Mouse (Mus musculus): Measurements from ENCODE around the gene Kif1c. TPM values are rescaled to one million over a fixed set of nuclear protein-coding genes. Genes with fewer than 3 reads are reported as not detected.

The Kif1c gene
- polyA plus RNA-seq, 1 experiment from 2014 or later: 10.2 TPM

DNA sequence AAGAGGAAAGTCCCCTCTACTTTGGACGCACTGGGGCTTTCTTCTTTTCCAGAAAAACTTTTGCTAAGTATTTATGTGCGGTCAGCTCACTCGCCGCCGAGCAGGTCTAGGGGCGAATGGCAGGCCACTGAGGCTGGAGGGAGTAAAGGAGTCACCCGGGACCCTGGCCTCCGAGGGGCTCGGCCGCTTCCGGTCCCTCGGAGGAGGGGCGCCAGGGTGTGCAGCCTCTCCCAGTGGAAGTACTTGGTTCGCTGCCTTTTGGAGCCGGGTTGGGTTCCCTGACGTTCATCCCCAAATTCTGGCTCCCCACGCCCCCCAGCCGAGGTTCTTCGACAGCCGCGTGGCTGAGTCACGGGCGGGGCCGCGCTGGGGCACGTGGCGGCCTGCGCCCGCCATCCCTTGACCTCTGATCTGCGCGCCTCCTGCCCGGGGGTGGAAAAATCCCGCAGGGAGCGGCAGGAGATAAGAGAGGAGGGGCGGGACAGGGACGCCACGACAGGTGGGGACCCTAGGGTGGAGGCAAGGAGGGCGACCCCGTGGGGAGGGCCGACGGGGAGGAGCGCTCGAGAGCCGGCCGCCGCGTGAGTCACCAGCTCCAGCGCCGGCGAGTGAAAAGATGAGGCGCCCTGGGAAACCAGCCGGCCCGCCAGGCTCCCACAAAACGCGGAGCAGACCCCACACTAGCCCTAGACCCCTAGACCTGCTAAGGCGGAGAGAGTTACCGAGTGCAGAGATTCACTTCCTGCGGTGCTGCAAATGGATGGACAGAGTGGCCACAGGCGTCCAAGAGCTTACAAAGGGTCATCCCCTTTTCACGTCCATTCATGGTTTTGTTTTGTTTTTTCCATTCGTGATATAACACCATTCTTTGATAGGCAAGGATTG, 44.5 kb upstream of the Kif1c start:
- H3K36me3 ChIP-seq (ENCODE audit: control insufficient read depth, insufficient read depth, low read length): peaks cover 15% of the 10 kb centered on the region
- DNase-seq (ENCODE audit: low spot score) (peak; percentile 79), ATAC-seq (ENCODE audit: insufficient number of reproducible peaks, low FRiP score, low TSS enrichment, low read depth) (peak; percentile 13; the same call in 1 of the 2 replicates)
- H3K4me2 ChIP-seq (ENCODE audit: low read depth, severe bottlenecking): peak overlapping the region; percentile 96
- H3K27ac ChIP-seq (replicated peaks; ENCODE audit: low read depth, low read length): peak overlapping the region; percentile 97
- H3K9ac ChIP-seq (ENCODE audit: low read length): peak overlapping the region; percentile 98
- peaks cover 34% of the 10 kb centered on the region for H3K4me1 ChIP-seq (ENCODE audit: control insufficient read depth, insufficient read depth, low read length)
- no peaks in the 10 kb centered on the region for H3K9me3 ChIP-seq (ENCODE audit: control insufficient read depth, low read length)
- no peaks in the 10 kb centered on the region for H3K27me3 ChIP-seq (ENCODE audit: control insufficient read depth, insufficient read depth, low read length)
- peak overlapping the region; percentile 100 for H3K4me3 ChIP-seq (ENCODE audit: low read depth, low read length)
- under 1% methylated on average over 61 of the region's 61 CpGs for WGBS

DNA sequence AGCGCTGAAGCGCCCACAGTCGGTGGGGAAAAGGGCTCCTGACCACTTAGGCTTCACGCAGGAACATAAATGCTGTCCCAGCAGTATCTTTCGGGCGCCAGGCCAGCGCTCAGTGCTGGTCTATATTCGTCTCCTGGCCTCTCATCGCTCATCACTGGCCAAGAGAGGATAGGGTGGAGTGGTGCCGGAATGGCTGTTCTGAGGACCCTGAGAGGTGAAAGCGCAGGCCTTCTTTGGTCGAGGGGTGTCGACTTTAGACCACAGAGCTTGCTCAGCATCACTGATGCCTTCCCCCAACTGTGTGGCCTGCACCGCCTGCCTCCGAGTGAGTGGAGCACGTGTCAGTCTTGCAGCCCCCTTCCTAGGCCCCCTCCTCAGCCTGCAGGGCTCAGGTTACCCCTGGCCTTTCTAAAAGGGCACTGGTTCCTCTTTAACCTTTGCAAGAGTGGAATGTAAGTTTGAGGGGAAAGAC, 43.9 kb upstream of the Kif1c start:
- no peaks in the 10 kb centered on the region for H3K27me3 ChIP-seq (ENCODE audit: control insufficient read depth, insufficient read depth, low read length)
- H3K27ac ChIP-seq (replicated peaks; ENCODE audit: low read depth, low read length): peak overlapping the region; percentile 97
- 2% methylated on average over 16 of the region's 16 CpGs for WGBS
- ATAC-seq (ENCODE audit: insufficient number of reproducible peaks, low FRiP score, low TSS enrichment, low read depth) (peak; percentile 70), DNase-seq (ENCODE audit: low spot score) (peak; percentile 81)
- H3K4me1 ChIP-seq (ENCODE audit: control insufficient read depth, insufficient read depth, low read length): peaks cover 29% of the 10 kb centered on the region
- H3K9ac ChIP-seq (ENCODE audit: low read length): peak overlapping the region; percentile 98
- H3K9me3 ChIP-seq (ENCODE audit: control insufficient read depth, low read length): no peaks in the 10 kb centered on the region
- peak overlapping the region; percentile 100 for H3K4me3 ChIP-seq (ENCODE audit: low read depth, low read length)
- peak overlapping the region; percentile 96 for H3K4me2 ChIP-seq (ENCODE audit: low read depth, severe bottlenecking)
- H3K36me3 ChIP-seq (ENCODE audit: control insufficient read depth, insufficient read depth, low read length): peaks cover 8% of the 10 kb centered on the region

DNA sequence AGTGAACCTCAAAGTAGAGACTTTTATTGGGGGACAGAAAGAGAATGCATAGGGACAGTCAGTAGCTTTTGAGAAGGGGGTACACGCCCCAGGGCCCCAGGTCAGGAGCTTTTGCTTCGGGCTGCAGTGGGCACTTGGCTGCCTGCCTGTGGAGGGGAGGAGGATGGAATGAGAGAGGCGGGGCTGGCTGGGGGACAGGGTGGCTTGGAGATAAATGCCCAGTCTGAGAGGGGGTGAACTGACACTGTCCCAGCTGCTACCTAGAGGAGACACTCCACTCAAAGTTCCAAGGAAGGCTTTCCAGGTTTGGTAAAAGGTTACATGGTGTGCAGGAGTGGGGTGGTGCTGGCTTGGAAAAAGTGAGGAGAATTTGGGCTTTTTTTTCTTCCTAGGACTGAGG, 43.4 kb upstream of the Kif1c start, which contains the start of gene Eno3:
Eno3 (plus strand) TSS at position 239 of the 400 bp plus-strand sequence.
- DNase-seq (ENCODE audit: low spot score) (no peak), ATAC-seq (ENCODE audit: insufficient number of reproducible peaks, low FRiP score, low TSS enrichment, low read depth) (0 out of 2 replicates have a peak, but pooled peaks have one; percentile 18)
- no peaks in the 10 kb centered on the region for H3K27me3 ChIP-seq (ENCODE audit: control insufficient read depth, insufficient read depth, low read length)
- peak within 1 kb of the TSS; percentile 96 for H3K4me2 ChIP-seq (ENCODE audit: low read depth, severe bottlenecking)
- H3K4me1 ChIP-seq (ENCODE audit: control insufficient read depth, insufficient read depth, low read length): peaks cover 27% of the 10 kb centered on the region
- peak within 1 kb of the TSS; percentile 97 for H3K27ac ChIP-seq (replicated peaks; ENCODE audit: low read depth, low read length)
- 2% methylated on average over 3 of the region's 3 CpGs for WGBS
- peak within 1 kb of the TSS; percentile 98 for H3K9ac ChIP-seq (ENCODE audit: low read length)
- no peaks in the 10 kb centered on the region for H3K9me3 ChIP-seq (ENCODE audit: control insufficient read depth, low read length)
- H3K4me3 ChIP-seq (ENCODE audit: low read depth, low read length): peak within 1 kb of the TSS; percentile 100
- H3K36me3 ChIP-seq (ENCODE audit: control insufficient read depth, insufficient read depth, low read length): peaks cover 6% of the 10 kb centered on the region

DNA sequence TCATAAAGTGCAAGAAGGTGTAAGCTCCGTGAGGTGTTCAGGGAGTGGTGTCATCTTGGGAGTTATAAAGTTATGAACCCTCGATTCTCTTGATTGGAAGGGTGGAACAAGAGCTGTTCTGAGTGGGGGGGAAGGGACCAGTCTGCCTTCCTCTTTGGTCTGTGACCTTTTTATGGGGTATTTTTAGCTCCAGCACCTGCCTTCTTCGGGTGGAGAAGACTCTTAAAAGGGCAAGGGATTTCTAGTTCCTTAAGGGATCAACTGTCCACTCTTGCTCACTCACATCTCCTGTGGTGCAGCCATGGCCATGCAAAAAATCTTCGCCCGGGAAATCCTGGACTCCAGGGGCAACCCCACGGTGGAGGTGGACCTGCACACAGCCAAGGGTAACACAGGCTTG, 42.8 kb upstream of the Kif1c start:
- no peak overlapping the region for H3K4me3 ChIP-seq (ENCODE audit: low read depth, low read length)
- 56% methylated on average over 6 of the region's 6 CpGs for WGBS
- H3K27me3 ChIP-seq (ENCODE audit: control insufficient read depth, insufficient read depth, low read length): no peaks in the 10 kb centered on the region
- peak overlapping the region; percentile 97 for H3K27ac ChIP-seq (replicated peaks; ENCODE audit: low read depth, low read length)
- peaks cover 5% of the 10 kb centered on the region; the same call in 1 of the 2 replicates for H3K36me3 ChIP-seq (ENCODE audit: control insufficient read depth, insufficient read depth, low read length)
- peaks cover 25% of the 10 kb centered on the region for H3K4me1 ChIP-seq (ENCODE audit: control insufficient read depth, insufficient read depth, low read length)
- ATAC-seq (ENCODE audit: insufficient number of reproducible peaks, low FRiP score, low TSS enrichment, low read depth) (no peak), DNase-seq (ENCODE audit: low spot score) (no peak)
- no peak overlapping the region for H3K9ac ChIP-seq (ENCODE audit: low read length)
- H3K9me3 ChIP-seq (ENCODE audit: control insufficient read depth, low read length): no peaks in the 10 kb centered on the region
- H3K4me2 ChIP-seq (ENCODE audit: low read depth, severe bottlenecking): peak overlapping the region; percentile 96

DNA sequence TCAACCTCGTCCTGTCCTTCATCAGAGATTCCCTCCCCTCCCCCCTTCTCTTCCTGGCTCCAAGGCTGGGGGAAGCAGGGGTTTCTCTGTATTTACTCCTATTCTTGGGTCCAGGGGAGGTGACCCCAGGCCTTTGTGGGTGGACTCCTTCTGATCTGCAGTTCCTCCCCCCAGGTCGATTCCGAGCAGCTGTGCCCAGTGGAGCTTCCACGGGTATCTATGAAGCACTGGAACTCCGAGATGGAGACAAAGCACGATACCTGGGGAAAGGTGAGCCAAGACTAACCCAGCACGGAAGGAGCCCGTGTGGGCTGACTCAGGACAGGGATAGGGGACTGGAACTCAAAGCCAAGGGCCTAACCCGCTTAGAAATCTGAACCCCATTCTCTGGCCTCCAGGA, 42.4 kb upstream of the Kif1c start:
- 61% methylated on average over 9 of the region's 9 CpGs for WGBS

DNA sequence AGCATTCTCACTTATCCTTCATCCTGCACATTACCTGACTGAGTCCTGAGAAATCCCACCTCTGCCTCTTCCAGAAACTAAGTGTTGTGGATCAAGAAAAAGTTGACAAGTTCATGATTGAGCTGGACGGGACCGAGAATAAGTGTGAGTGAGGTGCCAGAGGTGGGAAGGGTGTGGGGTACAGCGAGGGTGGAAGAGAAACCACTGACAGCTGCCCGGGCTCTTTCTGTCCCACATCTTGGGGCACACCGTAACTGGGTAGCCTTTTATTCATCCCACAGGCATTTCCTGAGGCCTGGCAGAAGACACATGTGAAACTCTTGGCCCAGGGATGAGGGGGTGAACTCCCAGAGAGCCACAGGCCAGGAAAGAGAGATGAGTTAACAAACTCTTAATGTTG, 41.8 kb upstream of the Kif1c start:
- 80% methylated on average over 5 of the region's 5 CpGs for WGBS
- H3K36me3 ChIP-seq (ENCODE audit: control insufficient read depth, insufficient read depth, low read length): peaks cover 4% of the 10 kb centered on the region; the same call in 1 of the 2 replicates
- H3K4me2 ChIP-seq (ENCODE audit: low read depth, severe bottlenecking): no peak overlapping the region
- H3K9ac ChIP-seq (ENCODE audit: low read length): no peak overlapping the region
- ATAC-seq (ENCODE audit: insufficient number of reproducible peaks, low FRiP score, low TSS enrichment, low read depth) (no peak), DNase-seq (ENCODE audit: low spot score) (no peak)
- H3K27me3 ChIP-seq (ENCODE audit: control insufficient read depth, insufficient read depth, low read length): no peaks in the 10 kb centered on the region
- H3K9me3 ChIP-seq (ENCODE audit: control insufficient read depth, low read length): no peaks in the 10 kb centered on the region
- H3K27ac ChIP-seq (replicated peaks; ENCODE audit: low read depth, low read length): no peak overlapping the region
- no peak overlapping the region for H3K4me3 ChIP-seq (ENCODE audit: low read depth, low read length)
- peaks cover 22% of the 10 kb centered on the region for H3K4me1 ChIP-seq (ENCODE audit: control insufficient read depth, insufficient read depth, low read length)

More for the DNA sequence above, 42.4 kb upstream of the Kif1c start:
- ATAC-seq (ENCODE audit: insufficient number of reproducible peaks, low FRiP score, low TSS enrichment, low read depth): no peak
- Histone ChIP-seq H3K4me3 (ENCODE audit: low read depth, low read length) (no peak overlapping the region), H3K27me3 (ENCODE audit: control insufficient read depth, insufficient read depth, low read length) (no peaks in the 10 kb centered on the region), H3K9ac (ENCODE audit: low read length) (no peak overlapping the region), H3K4me1 (ENCODE audit: control insufficient read depth, insufficient read depth, low read length) (peaks cover 22% of the 10 kb centered on the region), H3K27ac (replicated peaks; ENCODE audit: low read depth, low read length) (peak overlapping the region; percentile 97), H3K4me2 (ENCODE audit: low read depth, severe bottlenecking) (peak overlapping the region; percentile 96; the same call in 1 of the 2 replicates), H3K9me3 (ENCODE audit: control insufficient read depth, low read length) (no peaks in the 10 kb centered on the region), H3K36me3 (ENCODE audit: control insufficient read depth, insufficient read depth, low read length) (peaks cover 4% of the 10 kb centered on the region; the same call in 1 of the 2 replicates)
- DNase-seq (ENCODE audit: low spot score): no peak

DNA sequence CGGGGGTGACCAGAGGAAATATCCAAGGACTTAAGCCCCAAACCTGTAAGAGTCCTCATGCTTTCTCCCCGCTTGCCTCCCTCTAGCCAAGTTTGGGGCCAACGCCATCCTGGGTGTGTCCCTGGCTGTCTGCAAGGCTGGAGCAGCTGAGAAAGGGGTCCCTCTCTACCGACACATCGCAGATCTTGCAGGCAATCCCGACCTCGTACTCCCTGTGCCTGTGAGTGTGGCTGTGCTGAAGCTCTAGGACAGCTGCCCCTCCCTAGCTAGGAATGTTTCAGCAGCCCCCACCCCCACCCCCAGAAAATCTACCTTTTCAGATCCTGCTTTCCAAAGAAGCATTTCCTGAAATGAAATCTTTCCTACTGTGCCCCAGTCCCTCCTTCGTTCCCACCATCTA, 41.4 kb upstream of the Kif1c start:
- DNase-seq (ENCODE audit: low spot score) (no peak), ATAC-seq (ENCODE audit: insufficient number of reproducible peaks, low FRiP score, low TSS enrichment, low read depth) (no peak)
- no peaks in the 10 kb centered on the region for H3K27me3 ChIP-seq (ENCODE audit: control insufficient read depth, insufficient read depth, low read length)
- H3K4me2 ChIP-seq (ENCODE audit: low read depth, severe bottlenecking): no peak overlapping the region
- peaks cover 6% of the 10 kb centered on the region for H3K36me3 ChIP-seq (ENCODE audit: control insufficient read depth, insufficient read depth, low read length)
- no peak overlapping the region for H3K9ac ChIP-seq (ENCODE audit: low read length)
- WGBS: 73% methylated on average over 8 of the region's 8 CpGs
- H3K9me3 ChIP-seq (ENCODE audit: control insufficient read depth, low read length): no peaks in the 10 kb centered on the region
- H3K4me1 ChIP-seq (ENCODE audit: control insufficient read depth, insufficient read depth, low read length): peaks cover 22% of the 10 kb centered on the region
- H3K4me3 ChIP-seq (ENCODE audit: low read depth, low read length): no peak overlapping the region
- H3K27ac ChIP-seq (replicated peaks; ENCODE audit: low read depth, low read length): no peak overlapping the region

DNA sequence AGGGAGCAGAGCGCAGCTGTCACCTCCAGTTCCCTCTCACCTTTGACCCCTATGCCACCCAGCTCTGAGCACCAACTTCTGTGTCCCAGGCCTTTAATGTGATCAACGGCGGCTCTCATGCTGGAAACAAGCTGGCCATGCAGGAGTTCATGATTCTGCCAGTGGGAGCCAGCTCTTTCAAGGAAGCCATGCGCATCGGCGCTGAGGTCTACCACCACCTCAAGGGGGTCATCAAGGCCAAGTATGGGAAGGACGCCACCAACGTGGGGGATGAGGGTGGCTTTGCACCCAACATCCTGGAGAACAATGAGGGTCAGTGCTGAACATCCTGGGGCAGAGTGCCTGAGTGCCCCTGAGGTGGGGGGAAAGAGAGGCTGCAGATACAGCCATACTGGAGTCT, 39.8 kb upstream of the Kif1c start:
- 83% methylated on average over 8 of the region's 8 CpGs for WGBS
- Histone ChIP-seq H3K27ac (replicated peaks; ENCODE audit: low read depth, low read length) (no peak overlapping the region), H3K9ac (ENCODE audit: low read length) (no peak overlapping the region), H3K4me2 (ENCODE audit: low read depth, severe bottlenecking) (no peak overlapping the region), H3K36me3 (ENCODE audit: control insufficient read depth, insufficient read depth, low read length) (peaks cover 16% of the 10 kb centered on the region), H3K4me3 (ENCODE audit: low read depth, low read length) (no peak overlapping the region), H3K4me1 (ENCODE audit: control insufficient read depth, insufficient read depth, low read length) (peaks cover 22% of the 10 kb centered on the region), H3K27me3 (ENCODE audit: control insufficient read depth, insufficient read depth, low read length) (no peaks in the 10 kb centered on the region), H3K9me3 (ENCODE audit: control insufficient read depth, low read length) (no peaks in the 10 kb centered on the region)
- DNase-seq (ENCODE audit: low spot score): no peak
- ATAC-seq (ENCODE audit: insufficient number of reproducible peaks, low FRiP score, low TSS enrichment, low read depth): no peak
